Mouse (Mus musculus): ENCODE data around the gene Hist1h4f. TPM values are rescaled to one million over a fixed set of nuclear protein-coding genes. Genes with fewer than 3 reads are reported as not detected.

Hist1h4f gene
- polyA plus RNA-seq, 1 experiment from 2014 or later = not detected

DNA sequence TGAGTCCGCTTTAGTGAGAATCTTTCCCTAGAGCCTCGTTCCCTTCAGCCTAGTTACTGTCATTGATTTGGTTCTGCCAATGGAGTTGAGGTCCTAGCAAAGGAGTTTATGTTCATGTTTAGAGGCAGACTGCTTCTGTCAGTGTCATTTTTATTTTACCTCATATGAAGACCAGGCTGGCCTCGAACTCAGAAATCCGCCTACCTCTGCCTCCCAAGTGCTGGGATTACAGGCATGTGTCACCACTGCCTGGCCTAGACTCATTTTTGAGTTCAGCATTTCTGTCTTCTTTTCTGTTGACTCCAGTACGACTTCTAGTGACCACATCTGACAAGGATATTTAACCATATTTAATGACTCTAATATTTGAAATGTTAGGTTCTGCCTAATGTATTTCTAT lies 36.2 kb downstream of the Hist1h4f start:
- no peak for ATAC-seq
- no peak overlapping the region for H3K4me3 ChIP-seq (ENCODE audit: low read depth, low read length)
- no peak overlapping the region for H3K4me2 ChIP-seq (ENCODE audit: low read length)
- WGBS = 77% methylated on average over 5 of the region's 5 CpGs
- DNase-seq (ENCODE audit: low spot score) = no peak
- H3K36me3 ChIP-seq (ENCODE audit: control insufficient read depth, insufficient read depth, low read length) = no peaks in the 10 kb centered on the region
- no peaks in the 10 kb centered on the region for H3K9me3 ChIP-seq (replicated peaks; ENCODE audit: control insufficient read depth, low read length)
- no peak overlapping the region for H3K9ac ChIP-seq (ENCODE audit: low read length)
- H3K27ac ChIP-seq (ENCODE audit: low read depth, low read length) = no peak overlapping the region
- no peaks in the 10 kb centered on the region for H3K27me3 ChIP-seq (replicated peaks; ENCODE audit: control insufficient read depth, insufficient read depth, low read length)
- H3K4me1 ChIP-seq (ENCODE audit: control insufficient read depth, insufficient read depth, low read length) = no peaks in the 10 kb centered on the region

GRCm38 (mm10) chr13:23513517-23513916 lies 37.9 kb downstream of the Hist1h4f start:
- no peaks in the 10 kb centered on the region for H3K9me3 ChIP-seq (replicated peaks; ENCODE audit: control insufficient read depth, low read length)
- H3K4me3 ChIP-seq (ENCODE audit: low read depth, low read length) = no peak overlapping the region
- no peaks in the 10 kb centered on the region for H3K4me1 ChIP-seq (ENCODE audit: control insufficient read depth, insufficient read depth, low read length)
- H3K27me3 ChIP-seq (replicated peaks; ENCODE audit: control insufficient read depth, insufficient read depth, low read length) = no peaks in the 10 kb centered on the region
- no peak for DNase-seq (ENCODE audit: low spot score)
- no peak overlapping the region for H3K4me2 ChIP-seq (ENCODE audit: low read length)
- no peak overlapping the region for H3K9ac ChIP-seq (ENCODE audit: low read length)
- H3K27ac ChIP-seq (ENCODE audit: low read depth, low read length) = no peak overlapping the region
- no peak for ATAC-seq
- 89% methylated on average over 1 of the region's 1 CpGs for whole genome bisulfite sequencing
- H3K36me3 ChIP-seq (ENCODE audit: control insufficient read depth, insufficient read depth, low read length) = no peaks in the 10 kb centered on the region

DNA sequence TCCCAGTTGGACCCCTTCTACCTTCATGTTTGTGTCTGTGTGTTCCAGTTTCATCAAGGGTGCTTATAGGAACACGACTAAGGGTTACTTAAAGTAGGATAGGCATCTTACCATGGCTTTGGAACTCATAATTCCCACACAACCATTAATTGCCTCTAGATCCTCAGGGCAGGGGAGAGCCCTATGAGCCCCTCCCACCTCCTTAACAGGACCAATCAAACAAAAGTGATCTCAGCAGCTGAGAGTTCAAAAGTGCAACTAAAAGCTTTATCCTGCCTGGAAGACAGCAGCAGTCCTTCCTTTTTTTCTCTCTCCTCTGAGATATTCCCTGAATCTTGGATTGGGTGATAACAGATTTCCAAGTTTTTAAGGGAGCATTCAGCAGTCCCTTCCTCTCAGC lies 41.3 kb downstream of the Hist1h4f start:
- Histone ChIP-seq H3K27me3 (replicated peaks; ENCODE audit: control insufficient read depth, insufficient read depth, low read length) (no peaks in the 10 kb centered on the region), H3K4me1 (ENCODE audit: control insufficient read depth, insufficient read depth, low read length) (peaks cover 8% of the 10 kb centered on the region), H3K36me3 (ENCODE audit: control insufficient read depth, insufficient read depth, low read length) (no peaks in the 10 kb centered on the region), H3K27ac (ENCODE audit: low read depth, low read length) (no peak overlapping the region), H3K4me3 (ENCODE audit: low read depth, low read length) (no peak overlapping the region), H3K9me3 (replicated peaks; ENCODE audit: control insufficient read depth, low read length) (no peaks in the 10 kb centered on the region), H3K9ac (ENCODE audit: low read length) (no peak overlapping the region), H3K4me2 (ENCODE audit: low read length) (no peak overlapping the region)
- ATAC-seq = no peak
- DNase-seq (ENCODE audit: low spot score) = no peak
- WGBS = 33% methylated on average over 1 of the region's 1 CpGs

GRCm38 (mm10) chr13:23506819-23507515 lies 44.5 kb downstream of the Hist1h4f start:
- Histone ChIP-seq H3K4me1 (ENCODE audit: control insufficient read depth, insufficient read depth, low read length) (peaks cover 9% of the 10 kb centered on the region), H3K27me3 (replicated peaks; ENCODE audit: control insufficient read depth, insufficient read depth, low read length) (no peaks in the 10 kb centered on the region), H3K27ac (ENCODE audit: low read depth, low read length) (no peak overlapping the region), H3K36me3 (ENCODE audit: control insufficient read depth, insufficient read depth, low read length) (no peaks in the 10 kb centered on the region), H3K9me3 (replicated peaks; ENCODE audit: control insufficient read depth, low read length) (no peaks in the 10 kb centered on the region), H3K4me3 (ENCODE audit: low read depth, low read length) (no peak overlapping the region), H3K9ac (ENCODE audit: low read length) (no peak overlapping the region), H3K4me2 (ENCODE audit: low read length) (no peak overlapping the region)
- DNase-seq (ENCODE audit: low spot score) = no peak
- WGBS = 22% methylated on average over 14 of the region's 14 CpGs
- no peak for ATAC-seq

GRCm38 (mm10) chr13:23506351-23506750 lies 45.1 kb downstream of the Hist1h4f start:
- Histone ChIP-seq H3K4me1 (ENCODE audit: control insufficient read depth, insufficient read depth, low read length) (peaks cover 9% of the 10 kb centered on the region), H3K27ac (ENCODE audit: low read depth, low read length) (no peak overlapping the region), H3K4me2 (ENCODE audit: low read length) (peak overlapping the region; percentile 35), H3K36me3 (ENCODE audit: control insufficient read depth, insufficient read depth, low read length) (no peaks in the 10 kb centered on the region), H3K9ac (ENCODE audit: low read length) (no peak overlapping the region), H3K4me3 (ENCODE audit: low read depth, low read length) (0 out of 2 replicates have a peak overlapping the region, but pooled peaks have one; percentile 1), H3K9me3 (replicated peaks; ENCODE audit: control insufficient read depth, low read length) (no peaks in the 10 kb centered on the region), H3K27me3 (replicated peaks; ENCODE audit: control insufficient read depth, insufficient read depth, low read length) (no peaks in the 10 kb centered on the region)
- ATAC-seq = no peak
- DNase-seq (ENCODE audit: low spot score) = peak; percentile 46
- 6% methylated on average over 13 of the region's 13 CpGs for WGBS

- Histone ChIP-seq H3K27ac (ENCODE audit: low read depth, low read length) (no peak overlapping the region), H3K9me3 (replicated peaks; ENCODE audit: control insufficient read depth, low read length) (no peaks in the 10 kb centered on the region), H3K27me3 (replicated peaks; ENCODE audit: control insufficient read depth, insufficient read depth, low read length) (no peaks in the 10 kb centered on the region), H3K4me1 (ENCODE audit: control insufficient read depth, insufficient read depth, low read length) (peaks cover 9% of the 10 kb centered on the region), H3K4me2 (ENCODE audit: low read length) (peak overlapping the region; percentile 35), H3K36me3 (ENCODE audit: control insufficient read depth, insufficient read depth, low read length) (no peaks in the 10 kb centered on the region), H3K9ac (ENCODE audit: low read length) (no peak overlapping the region), H3K4me3 (ENCODE audit: low read depth, low read length) (0 out of 2 replicates have a peak overlapping the region, but pooled peaks have one; percentile 1)
- no peak for ATAC-seq
- no peak for DNase-seq (ENCODE audit: low spot score)
- 6% methylated on average over 14 of the region's 14 CpGs for WGBS
Measured at GRCm38 (mm10) chr13:23505662-23506345, 45.6 kb downstream of the Hist1h4f start.

- DNase-seq (ENCODE audit: low spot score) (peak; percentile 80), ATAC-seq (peak; percentile 70; the same call in 1 of the 2 replicates)
- WGBS = under 1% methylated on average over 9 of the region's 9 CpGs
- Histone ChIP-seq H3K4me2 (ENCODE audit: low read length) (no peak overlapping the region), H3K4me1 (ENCODE audit: control insufficient read depth, insufficient read depth, low read length) (peaks cover 9% of the 10 kb centered on the region), H3K9me3 (replicated peaks; ENCODE audit: control insufficient read depth, low read length) (no peaks in the 10 kb centered on the region), H3K4me3 (ENCODE audit: low read depth, low read length) (no peak overlapping the region), H3K36me3 (ENCODE audit: control insufficient read depth, insufficient read depth, low read length) (no peaks in the 10 kb centered on the region), H3K27ac (ENCODE audit: low read depth, low read length) (no peak overlapping the region), H3K27me3 (replicated peaks; ENCODE audit: control insufficient read depth, insufficient read depth, low read length) (no peaks in the 10 kb centered on the region), H3K9ac (ENCODE audit: low read length) (no peak overlapping the region)
Measured at GRCm38 (mm10) chr13:23503797-23504196, 47.7 kb downstream of the Hist1h4f start.

DNA sequence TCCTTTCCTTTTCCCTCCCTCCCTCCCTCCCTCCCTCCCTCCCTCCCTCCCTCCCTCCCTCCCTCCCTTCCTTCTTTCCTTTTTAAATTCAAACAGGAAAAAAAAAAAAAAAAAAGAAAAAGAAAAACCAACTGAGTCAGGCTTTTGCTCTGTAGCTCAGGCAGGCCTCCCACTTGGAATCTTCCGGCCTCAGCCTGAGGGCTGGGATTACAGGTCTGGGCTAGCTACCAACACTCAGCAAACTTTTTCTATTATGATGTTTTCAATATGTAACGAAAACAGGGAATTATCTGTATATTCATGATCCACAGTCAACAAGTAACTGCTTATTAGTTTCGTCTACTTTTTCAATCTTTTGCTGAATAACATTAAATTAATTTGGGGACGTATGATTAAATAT lies 48.5 kb downstream of the Hist1h4f start:
- H3K9me3 ChIP-seq (replicated peaks; ENCODE audit: control insufficient read depth, low read length) = no peaks in the 10 kb centered on the region
- DNase-seq (ENCODE audit: low spot score) (no peak), ATAC-seq (no peak)
- no peak overlapping the region for H3K4me3 ChIP-seq (ENCODE audit: low read depth, low read length)
- no peaks in the 10 kb centered on the region for H3K36me3 ChIP-seq (ENCODE audit: control insufficient read depth, insufficient read depth, low read length)
- H3K4me1 ChIP-seq (ENCODE audit: control insufficient read depth, insufficient read depth, low read length) = peaks cover 9% of the 10 kb centered on the region
- 37% methylated on average over 4 of the region's 4 CpGs for WGBS
- H3K9ac ChIP-seq (ENCODE audit: low read length) = no peak overlapping the region
- H3K27me3 ChIP-seq (replicated peaks; ENCODE audit: control insufficient read depth, insufficient read depth, low read length) = no peaks in the 10 kb centered on the region
- H3K4me2 ChIP-seq (ENCODE audit: low read length) = no peak overlapping the region
- no peak overlapping the region for H3K27ac ChIP-seq (ENCODE audit: low read depth, low read length)

- no peaks in the 10 kb centered on the region for H3K36me3 ChIP-seq (ENCODE audit: control insufficient read depth, insufficient read depth, low read length)
- no peaks in the 10 kb centered on the region for H3K9me3 ChIP-seq (replicated peaks; ENCODE audit: control insufficient read depth, low read length)
- 28% methylated on average over 9 of the region's 9 CpGs for WGBS
- DNase-seq (ENCODE audit: low spot score) (no peak), ATAC-seq (no peak)
- H3K4me3 ChIP-seq (ENCODE audit: low read depth, low read length) = no peak overlapping the region
- H3K4me1 ChIP-seq (ENCODE audit: control insufficient read depth, insufficient read depth, low read length) = peaks cover 9% of the 10 kb centered on the region
- H3K27ac ChIP-seq (ENCODE audit: low read depth, low read length) = no peak overlapping the region
- no peaks in the 10 kb centered on the region for H3K27me3 ChIP-seq (replicated peaks; ENCODE audit: control insufficient read depth, insufficient read depth, low read length)
- H3K4me2 ChIP-seq (ENCODE audit: low read length) = no peak overlapping the region
- no peak overlapping the region for H3K9ac ChIP-seq (ENCODE audit: low read length)
Measured at GRCm38 (mm10) chr13:23502031-23502567, 49.3 kb downstream of the Hist1h4f start.
